Comparison of ENCODE assay signal across 22 mouse cellular contexts in the genomic region with DNA sequence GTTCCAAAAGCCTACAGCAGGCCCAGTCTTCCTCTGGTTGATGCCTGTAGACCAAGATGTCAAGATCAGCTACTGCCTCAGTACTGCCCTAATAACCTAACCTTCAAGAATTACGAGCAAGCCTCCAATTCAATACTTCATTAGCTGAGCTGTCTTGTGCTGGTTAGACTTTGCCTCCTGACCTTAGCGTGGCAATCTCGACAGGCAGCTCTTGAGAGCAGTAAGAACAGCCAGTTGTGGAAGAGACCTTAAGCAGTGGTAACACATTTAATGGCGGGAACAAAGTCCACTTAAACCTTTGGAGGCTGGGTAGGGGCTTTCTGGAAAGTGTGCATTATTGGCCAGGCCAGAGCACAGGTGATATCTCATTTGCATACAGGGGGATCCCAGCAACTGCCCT. TPM values are rescaled to one million over a fixed set of nuclear protein-coding genes. Genes with fewer than 3 reads are reported as not detected.
DNase-seq lines count a peak whose midpoint lies in the region; ATAC-seq lines count a peak whose summit lies in the region.
"Had no signal": no experiment of that assay in that cellular context is flagged by ENCODE, and none has a peak within 500 bp of the region (broad histone marks: within the 10 kb centered on the region; RNA-seq: fewer than 3 reads in every experiment).

No protein-coding gene starts in this region.

- H3K4me2 ChIP-seq in kidney, embryonic 14.5 days (replicated peaks; ENCODE audit: low read depth, low read length), result no peak overlapping the region
- H3K4me2 ChIP-seq in intestine, embryonic 15.5 days (replicated peaks), result no peak overlapping the region
- H3K4me2 ChIP-seq: embryonic facial prominence, embryonic 12.5 days; heart, embryonic 11.5 days; heart, embryonic 15.5 days; hindbrain, embryonic 13.5 days had no signal

- H3K9me3 ChIP-seq in kidney, embryonic 14.5 days (ENCODE audit: control insufficient read depth, low read length), result no peaks in the 10 kb centered on the region
- no peaks in the 10 kb centered on the region for H3K9me3 ChIP-seq in intestine, embryonic 15.5 days
- H3K9me3 ChIP-seq: embryonic facial prominence, embryonic 12.5 days; heart, embryonic 15.5 days; hindbrain, embryonic 13.5 days had no signal

- no peak for ATAC-seq in kidney, embryonic 14.5 days (ENCODE audit: low FRiP score, low TSS enrichment)
- peak; percentile 86 for ATAC-seq in intestine, embryonic 15.5 days
- ATAC-seq: forebrain, embryonic 16.5 days; Patski had no signal

- H3K4me1 ChIP-seq in kidney, embryonic 14.5 days (ENCODE audit: control insufficient read depth, insufficient read depth, low read length), result no peaks in the 10 kb centered on the region
- no peaks in the 10 kb centered on the region for H3K4me1 ChIP-seq in intestine, embryonic 15.5 days (replicated peaks)
- H3K4me1 ChIP-seq: embryonic facial prominence, embryonic 12.5 days; heart, embryonic 15.5 days; hindbrain, embryonic 13.5 days had no signal

- peak; percentile 10 for DNase-seq in kidney, adult 18-20 months
- peak; percentile 10 for DNase-seq in kidney, postnatal 14 days
- DNase-seq in heart, adult 9 months (ENCODE audit: low spot score in 2 of 2), result no peak
- no peak for DNase-seq in spleen, postnatal 14 days (ENCODE audit: low spot score in 2 of 2)
- no peak for DNase-seq in cerebellum, postnatal 10 days
- DNase-seq: adrenal gland, adult 8-10 months; adrenal gland, postnatal 36 days; cerebellum, adult 11 months; cerebellum, adult 8-10 months; cerebellum, postnatal 25 days; gastrocnemius, postnatal 10 days; heart, adult 18-20 months; heart, postnatal 14 days had no signal

- H3K27me3 ChIP-seq in kidney, embryonic 14.5 days (ENCODE audit: control insufficient read depth, insufficient read depth, low read length), result no peaks in the 10 kb centered on the region
- no peaks in the 10 kb centered on the region for H3K27me3 ChIP-seq in intestine, embryonic 15.5 days (replicated peaks)
- H3K27me3 ChIP-seq: CH12.LX; embryonic facial prominence, embryonic 12.5 days; heart, embryonic 15.5 days; hindbrain, embryonic 13.5 days; Patski had no signal

- H3K9ac ChIP-seq in kidney, embryonic 14.5 days (ENCODE audit: low read depth, low read length), result no peak overlapping the region
- H3K9ac ChIP-seq in intestine, embryonic 15.5 days, result no peak overlapping the region
- H3K9ac ChIP-seq: embryonic facial prominence, embryonic 12.5 days; heart, embryonic 15.5 days; hindbrain, embryonic 13.5 days had no signal

- 98% methylated on average over 4 of the region's 4 CpGs for WGBS in kidney, embryonic 14.5 days
- WGBS in intestine, embryonic 15.5 days, result 77% methylated on average over 4 of the region's 4 CpGs

- no peak overlapping the region for H3K4me3 ChIP-seq in kidney, embryonic 14.5 days (ENCODE audit: low read length)
- no peak overlapping the region for H3K4me3 ChIP-seq in intestine, embryonic 15.5 days (replicated peaks)
- H3K4me3 ChIP-seq: embryonic facial prominence, embryonic 12.5 days; heart, embryonic 15.5 days; hindbrain, embryonic 13.5 days had no signal

- H3K36me3 ChIP-seq in kidney, embryonic 14.5 days (ENCODE audit: control insufficient read depth, insufficient read depth, low read length), result no peaks in the 10 kb centered on the region
- H3K36me3 ChIP-seq in intestine, embryonic 15.5 days, result no peaks in the 10 kb centered on the region
- H3K36me3 ChIP-seq: embryonic facial prominence, embryonic 12.5 days; heart, embryonic 15.5 days; hindbrain, embryonic 13.5 days had no signal

- H3K27ac ChIP-seq in kidney, embryonic 14.5 days (ENCODE audit: low read depth, low read length), result no peak overlapping the region
- no peak overlapping the region for H3K27ac ChIP-seq in intestine, embryonic 15.5 days
- H3K27ac ChIP-seq: embryonic facial prominence, embryonic 12.5 days; heart, embryonic 15.5 days; hindbrain, embryonic 13.5 days had no signal

RNA-seq across cellular contexts. Expression of gene Tbc1d5, which starts 34.2 kb away (rescaled TPM):
- 8.8 and 12.2 TPM in 2 replicates for polyA plus RNA-seq in kidney, embryonic 14.5 days (2014; fragmentation: Nextera tagmentation; extraction: Ambion mirVana)
- 10.5 and 11.3 TPM in 2 replicates for polyA plus RNA-seq in intestine, embryonic 15.5 days (2015; fragmentation: Nextera tagmentation; extraction: Ambion mirVana)

Comparison
In these comparisons a context has a peak if more than half of its experiments do, and no peak if none do; other contexts are left out.
1. DNase-seq: peak in kidney, adult 18-20 months (single experiment) and kidney, postnatal 14 days (single experiment); none in heart, adult 9 months (0 of 2), spleen, postnatal 14 days (0 of 2) and cerebellum, postnatal 10 days (0 of 2).